Mouse (Mus musculus) adrenal gland, adult (tissue): ENCODE data around the gene Igf2bp2.

Experiments
- DNase-seq, 2 experiments: peaks; one replicate each; pipeline ENCODE4 v3.0.0; 2022 to 2023; ENCODE audit warnings: low spot score in 1 of 2; ENCODE audit not compliant: inconsistent age in 2 of 2

The Igf2bp2 gene

GRCm38 (mm10) chr16:22109159-22109558, 53.9 kb downstream of the Igf2bp2 start:
- DNase-seq: no peak

- peak; percentile 93 to 97 for DNase-seq
Observed at GRCm38 (mm10) chr16:22107897-22108516, 55.1 kb downstream of the Igf2bp2 start.

GRCm38 (mm10) chr16:22106012-22106584, 57.0 kb downstream of the Igf2bp2 start:
- DNase-seq: no peak

GRCm38 (mm10) chr16:22100067-22100466, 63.0 kb downstream of the Igf2bp2 start:
- peak in 1 of 2 experiments; percentile 42 for DNase-seq

GRCm38 (mm10) chr16:22097659-22098058, 65.4 kb downstream of the Igf2bp2 start:
- DNase-seq: no peak

GRCm38 (mm10) chr16:22095751-22096150, 67.3 kb downstream of the Igf2bp2 start:
- DNase-seq: no peak

DNA sequence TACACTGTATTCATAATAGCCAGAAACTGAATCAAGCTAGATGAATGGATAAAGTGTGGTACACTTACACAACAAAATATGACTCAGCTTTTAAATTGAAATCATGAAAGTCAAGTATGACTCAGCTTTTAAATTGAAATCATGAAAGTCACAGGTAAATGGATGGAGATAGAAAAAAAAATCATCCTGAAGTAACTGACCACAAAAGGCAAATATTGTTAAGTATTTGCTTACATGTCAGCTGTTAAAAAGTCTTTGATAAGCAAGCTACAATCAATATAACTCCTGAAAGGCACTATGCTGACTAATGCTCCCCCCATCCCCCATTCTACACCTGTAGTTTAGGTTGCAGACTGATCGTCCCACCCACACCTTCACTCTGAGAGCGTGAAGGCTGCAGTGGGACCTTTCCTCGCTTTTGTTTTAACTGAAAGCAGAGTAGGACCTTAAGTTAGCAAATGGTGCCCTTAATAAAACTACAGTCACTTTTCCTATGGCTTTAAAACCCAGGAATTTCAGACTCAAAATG, 71.8 kb downstream of the Igf2bp2 start:
- DNase-seq: no peak

GRCm38 (mm10) chr16:22085411-22085810, 77.7 kb downstream of the Igf2bp2 start:
- no peak for DNase-seq

- no peak for DNase-seq
Observed at GRCm38 (mm10) chr16:22080125-22080710, 82.9 kb downstream of the Igf2bp2 start.

DNA sequence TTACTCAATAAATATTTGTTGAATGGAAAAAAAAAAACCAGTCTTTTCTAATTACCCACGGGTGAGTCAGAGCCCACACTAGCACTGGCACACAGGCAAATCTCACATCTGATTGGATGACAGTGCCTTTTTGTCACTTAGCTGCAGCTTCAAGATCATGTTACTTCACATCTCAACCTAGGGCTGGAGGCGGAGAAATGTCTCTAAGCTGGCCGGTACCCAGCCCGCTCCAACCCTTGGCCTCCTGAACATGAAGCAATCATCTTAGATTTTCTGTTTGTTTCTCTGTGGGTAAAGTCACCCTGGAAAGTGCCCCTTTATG, 86.5 kb downstream of the Igf2bp2 start:
- DNase-seq: peak in 1 of 2 experiments; percentile 72

DNA sequence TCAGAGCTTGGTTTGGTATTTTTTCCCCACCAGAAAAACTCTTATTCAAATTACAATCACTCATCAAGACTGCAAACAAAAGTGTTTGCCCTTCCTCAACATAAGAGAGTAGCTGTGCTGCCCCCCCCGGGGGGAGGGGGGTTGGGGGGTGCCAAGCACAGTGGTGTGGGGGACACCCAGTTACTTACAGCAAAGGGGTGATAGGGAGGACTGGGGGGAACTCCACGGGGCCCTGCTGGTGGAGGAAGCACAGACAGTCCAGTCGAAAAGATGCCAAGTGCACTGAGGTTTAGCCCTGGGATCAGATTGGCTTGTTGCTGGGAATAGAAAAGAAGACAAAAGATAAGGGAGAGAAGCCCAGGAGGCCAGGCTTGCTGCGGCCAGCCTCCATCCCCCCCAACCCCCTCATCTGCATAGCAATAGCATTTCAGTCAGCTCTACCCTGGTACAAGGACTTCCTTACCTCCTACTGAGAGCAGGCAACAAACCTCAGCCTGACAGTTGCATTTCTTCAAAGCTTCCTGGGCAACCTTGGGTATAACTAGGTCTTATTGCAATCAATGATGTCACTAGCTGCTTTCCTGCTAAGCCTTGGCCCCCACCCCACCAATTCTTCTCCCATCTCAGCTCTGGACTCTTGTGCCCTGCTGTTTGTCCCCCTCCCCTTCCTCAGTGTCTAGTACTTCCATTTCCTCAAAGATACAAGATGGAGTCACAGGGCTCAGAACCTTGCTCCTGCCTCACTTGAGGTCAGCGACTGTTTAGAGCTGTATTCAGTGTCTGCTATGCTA, 87.1 kb downstream of the Igf2bp2 start:
- no peak for DNase-seq

DNA sequence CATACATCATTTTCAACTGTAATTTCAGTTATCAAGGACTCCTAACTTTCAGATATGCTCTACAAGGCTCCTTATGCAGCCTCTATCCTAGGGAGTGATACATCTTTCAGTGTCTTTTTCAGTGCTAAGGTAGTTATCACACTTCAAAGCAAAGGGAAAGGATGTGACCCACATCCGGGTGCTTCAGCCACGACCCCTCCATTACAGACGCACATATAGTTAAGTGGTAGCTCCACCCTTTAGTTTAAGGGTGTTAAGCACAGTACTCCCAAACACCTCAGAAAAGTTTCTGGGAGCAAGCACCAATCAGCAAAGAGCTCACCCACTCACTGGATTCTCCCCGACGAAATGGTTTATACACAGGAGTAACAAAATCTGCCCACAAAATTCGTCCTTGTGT, 88.0 kb downstream of the Igf2bp2 start:
- no peak for DNase-seq

DNA sequence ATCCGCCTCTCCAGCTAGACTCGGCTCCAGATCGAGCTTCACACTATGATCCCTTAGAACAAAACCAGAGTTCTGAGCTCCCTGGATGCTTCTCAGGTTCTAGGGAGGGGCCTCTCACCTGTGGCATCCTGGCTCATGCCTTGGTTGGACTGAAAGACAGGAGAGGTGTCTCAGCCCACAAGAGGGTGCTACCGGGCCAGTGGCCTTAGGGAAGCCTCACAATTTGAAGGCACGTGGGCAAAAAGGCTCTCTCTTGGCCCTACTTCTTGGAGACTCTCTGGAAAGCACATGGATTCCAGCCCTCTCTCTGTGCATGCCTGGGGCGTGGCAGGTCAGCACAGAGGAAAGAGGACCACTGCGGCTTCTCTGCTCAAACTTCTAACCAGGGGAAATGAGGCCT, 91.7 kb downstream of the Igf2bp2 start:
- DNase-seq: no peak

DNA sequence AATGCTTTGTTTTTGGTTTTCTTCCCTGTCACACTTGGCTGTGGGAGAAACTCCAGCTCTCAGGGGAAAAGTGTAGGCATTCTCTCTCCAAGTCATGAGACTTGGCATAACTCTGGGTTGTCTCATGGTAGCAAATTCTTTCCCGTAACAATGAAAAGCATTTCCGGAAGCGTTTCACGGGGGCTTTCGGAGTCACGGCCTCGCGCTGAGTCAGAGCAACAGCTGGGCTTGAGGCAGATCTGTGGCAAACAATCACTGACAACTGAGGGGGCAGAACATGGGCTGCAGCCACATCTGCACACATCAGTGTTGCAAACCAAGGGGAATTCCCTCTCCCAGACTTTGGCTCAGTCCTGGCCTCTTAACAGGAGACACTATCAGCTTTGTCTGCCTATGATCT, 95.7 kb downstream of the Igf2bp2 start:
- peak in 1 of 2 experiments; percentile 34 for DNase-seq

GRCm38 (mm10) chr16:22065536-22065935, 97.6 kb downstream of the Igf2bp2 start:
- no peak for DNase-seq

GRCm38 (mm10) chr16:22062284-22062683, 100.8 kb downstream of the Igf2bp2 start:
- DNase-seq: no peak

DNA sequence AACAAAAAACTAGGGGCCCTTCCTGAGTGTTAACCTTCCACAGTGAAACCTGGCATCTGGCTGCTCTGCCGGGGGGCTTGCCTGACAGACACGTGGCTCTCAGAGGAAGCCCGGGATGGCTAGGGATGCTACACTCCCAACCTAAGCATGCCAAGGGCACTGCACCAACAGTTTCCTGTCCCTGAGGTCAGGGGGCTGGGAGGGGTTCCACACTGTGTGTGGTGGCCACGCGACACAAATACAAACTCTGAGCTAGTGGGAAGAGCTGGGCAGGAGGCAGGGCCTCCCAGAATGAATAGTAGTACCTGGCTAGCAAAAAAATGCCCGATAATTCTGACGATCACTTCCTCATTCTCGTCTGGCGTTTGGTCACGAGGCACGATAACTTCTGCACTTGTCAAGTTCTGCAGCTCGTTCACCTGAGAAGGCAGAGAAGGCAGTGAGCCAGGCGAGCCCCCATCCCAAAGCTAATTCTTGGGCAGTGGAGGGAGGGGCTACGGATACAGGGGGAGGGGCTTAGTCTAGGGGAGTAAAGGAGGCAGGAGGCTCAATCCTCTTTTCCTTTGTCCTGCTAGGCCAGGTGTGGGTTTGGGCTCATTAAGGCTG, 101.4 kb downstream of the Igf2bp2 start:
- no peak for DNase-seq

DNA sequence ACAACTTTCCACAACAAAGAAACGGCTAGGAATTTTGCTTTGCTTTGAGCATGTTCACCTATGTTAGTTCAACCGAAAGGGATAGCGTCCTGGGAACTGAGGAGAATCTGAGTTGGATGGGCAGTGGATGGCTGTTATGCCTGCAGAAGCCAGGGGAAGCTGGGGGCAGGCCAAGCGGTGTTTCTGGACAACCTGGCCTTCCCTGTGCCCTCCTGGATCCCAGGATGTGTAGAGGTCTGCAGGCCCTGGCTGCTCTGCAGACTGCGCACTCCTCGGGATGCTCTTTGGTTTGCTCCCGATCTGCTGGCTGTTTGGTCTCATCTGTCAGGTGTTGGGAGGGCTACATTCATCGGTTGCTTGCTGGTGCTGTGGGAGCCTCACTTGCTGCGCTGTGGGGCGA, 102.7 kb downstream of the Igf2bp2 start:
- no peak for DNase-seq

GRCm38 (mm10) chr16:22058871-22059270, 104.2 kb downstream of the Igf2bp2 start:
- DNase-seq: no peak

GRCm38 (mm10) chr16:22057498-22057897, 105.6 kb downstream of the Igf2bp2 start:
- DNase-seq: no peak

DNA sequence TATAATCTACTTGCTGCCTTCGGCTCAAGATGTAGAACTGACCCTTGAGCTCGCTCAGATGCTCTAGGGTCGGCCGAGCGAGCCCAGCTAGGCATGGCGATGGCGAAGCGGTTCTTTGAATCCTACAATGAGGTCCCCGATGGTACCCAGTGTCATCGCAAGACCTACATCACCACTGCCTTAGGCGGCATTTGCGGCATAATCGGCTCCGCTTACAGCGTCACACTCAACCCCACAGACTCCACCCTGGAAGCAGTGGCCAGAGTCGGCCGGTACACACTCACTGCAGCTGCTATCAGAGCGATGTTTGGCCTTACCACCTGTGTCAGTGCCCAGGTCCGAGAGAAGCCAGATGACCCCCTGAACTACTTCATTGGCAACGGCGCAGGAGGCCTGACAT, 109.7 kb downstream of the Igf2bp2 start:
- DNase-seq: no peak
